Mouse (Mus musculus): ENCODE results near the gene Atp5c1. TPM values are rescaled to one million over a fixed set of nuclear protein-coding genes. Genes with fewer than 3 reads are reported as not detected.
A peak's percentile ranks its signal among the peaks of the same experiment; 100 is the strongest.

Atp5c1 gene
- total RNA-seq, 1 experiment from 2014 or later, result 196 TPM

DNA sequence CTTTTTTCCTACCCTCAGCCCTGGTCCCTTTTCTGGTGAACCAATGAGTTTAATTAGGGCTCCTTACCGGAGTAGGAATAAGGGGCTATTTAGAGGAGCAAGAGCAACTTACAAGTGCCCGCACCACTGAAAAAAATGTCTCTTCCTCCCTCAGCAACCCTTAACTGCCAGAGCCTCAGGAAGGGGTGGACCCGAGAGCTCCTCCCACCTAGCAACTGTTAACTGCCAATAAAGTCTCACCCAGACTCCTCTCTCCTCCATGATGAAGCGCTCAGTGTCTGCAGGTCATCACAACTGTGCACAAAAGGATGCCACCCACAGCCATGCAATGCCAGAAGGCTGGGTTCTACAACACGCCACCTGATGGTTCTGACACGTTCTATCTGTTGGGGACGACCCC lies 8.6 kb downstream of the Atp5c1 start:
- ATAC-seq (ENCODE audit: extremely low read depth, insufficient number of reproducible peaks, low FRiP score, poor library complexity, severe bottlenecking), result no peak

DNA sequence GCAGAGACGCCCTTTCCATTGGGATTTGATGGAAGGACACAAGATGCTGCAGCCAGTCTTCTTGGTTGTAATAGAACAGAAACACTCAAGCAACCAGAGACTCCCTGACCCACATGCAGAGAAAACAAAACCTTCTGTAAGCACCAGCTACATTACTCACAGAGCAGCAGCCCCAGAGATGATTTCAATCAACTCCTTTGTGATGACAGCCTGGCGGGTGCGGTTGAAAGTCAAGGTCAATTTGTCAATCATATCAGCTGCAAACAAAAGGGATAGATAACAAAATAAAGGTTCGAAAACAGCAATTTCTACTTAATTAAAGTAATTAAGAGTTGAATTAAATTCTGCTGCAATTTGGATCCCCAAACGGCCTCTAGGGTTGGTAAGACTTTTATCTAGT lies 21.5 kb downstream of the Atp5c1 start:
- ATAC-seq (ENCODE audit: extremely low read depth, insufficient number of reproducible peaks, low FRiP score, poor library complexity, severe bottlenecking), result no peak

DNA sequence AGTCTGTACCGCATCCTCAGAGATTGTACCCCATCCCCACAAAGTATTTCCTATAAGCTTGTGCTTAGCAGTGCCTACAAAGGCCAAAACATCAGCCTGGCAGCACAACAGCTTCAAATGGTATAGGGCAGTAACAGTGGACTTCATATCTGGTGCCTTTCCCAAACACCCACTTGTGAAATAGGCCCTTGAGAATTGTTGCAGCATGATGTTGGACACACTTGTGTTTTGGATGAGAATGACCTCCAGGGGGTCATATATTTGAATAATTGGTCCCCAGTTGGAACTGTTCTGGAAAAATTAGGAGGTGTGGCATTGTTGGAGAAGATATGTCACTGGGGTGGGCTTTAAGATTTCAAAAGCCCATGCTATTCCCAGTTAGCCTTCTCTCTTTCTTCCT lies 28.3 kb downstream of the Atp5c1 start:
- ATAC-seq (ENCODE audit: extremely low read depth, insufficient number of reproducible peaks, low FRiP score, poor library complexity, severe bottlenecking), result no peak

DNA sequence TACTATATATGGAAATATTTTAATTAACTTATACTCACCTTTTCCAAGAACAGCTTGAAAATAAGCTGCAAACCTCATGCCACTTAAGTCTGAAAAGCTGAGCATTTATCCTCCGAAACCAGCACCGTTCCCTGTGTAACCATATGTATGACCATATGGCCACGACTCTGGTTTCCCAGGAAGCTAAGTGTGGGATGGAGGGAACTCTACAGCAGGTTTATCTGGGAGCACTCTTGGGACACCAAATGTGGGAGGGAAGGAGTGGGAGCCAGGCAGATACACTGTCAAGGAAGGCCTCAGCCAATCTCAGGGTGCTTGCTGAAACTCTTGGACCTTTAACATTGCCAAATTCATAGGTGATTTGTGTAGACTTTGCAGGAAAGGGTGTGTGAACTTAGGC lies 29.4 kb downstream of the Atp5c1 start:
- ATAC-seq (ENCODE audit: extremely low read depth, insufficient number of reproducible peaks, low FRiP score, poor library complexity, severe bottlenecking), result no peak

DNA sequence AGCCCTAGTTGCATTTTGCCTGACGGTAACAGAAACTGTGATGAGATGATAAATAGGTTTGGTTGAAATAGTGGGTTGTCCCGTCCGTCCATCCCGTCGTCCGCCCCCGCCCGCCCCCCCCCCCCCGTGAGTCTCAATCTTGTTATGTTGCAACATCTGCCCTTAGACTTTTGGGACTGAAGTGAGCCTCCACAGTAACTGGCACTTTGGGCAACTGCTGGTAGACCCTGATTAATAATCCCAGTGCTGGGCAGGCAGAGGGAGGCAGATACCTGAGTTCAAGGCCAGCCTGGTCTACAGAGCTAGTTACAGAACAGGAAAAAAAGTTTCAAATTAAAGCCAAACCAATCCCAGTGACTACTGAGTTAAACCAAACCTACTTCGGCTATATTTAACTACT lies 30.9 kb downstream of the Atp5c1 start:
- no peak for ATAC-seq (ENCODE audit: extremely low read depth, insufficient number of reproducible peaks, low FRiP score, poor library complexity, severe bottlenecking)

DNA sequence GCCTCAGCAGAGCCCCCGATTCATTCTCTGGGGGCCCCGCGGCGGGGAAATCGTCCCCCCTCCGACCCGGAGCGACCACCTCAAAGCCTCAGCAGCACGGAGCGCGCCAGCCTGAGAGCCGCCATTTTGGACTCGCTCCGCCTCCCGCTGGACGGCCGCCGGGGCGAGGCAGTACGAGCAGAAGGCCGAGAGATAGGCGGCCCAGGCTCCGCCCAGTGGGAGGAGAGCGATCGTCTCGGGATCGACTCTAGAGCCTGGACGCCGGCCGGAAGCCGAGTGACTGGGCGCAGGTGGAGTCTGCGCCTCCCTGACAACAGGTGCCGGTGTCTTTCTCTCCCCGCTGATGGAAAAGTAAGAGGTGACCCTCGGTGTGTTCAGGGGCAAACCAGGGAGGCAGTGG lies 31.8 kb downstream of the Atp5c1 start, which contains the start of gene Taf3:
TSS of gene Taf3 (minus strand) at position 136 of the 400 bp plus-strand sequence.
- peak; percentile 99 for ATAC-seq (ENCODE audit: extremely low read depth, insufficient number of reproducible peaks, low FRiP score, poor library complexity, severe bottlenecking)

DNA sequence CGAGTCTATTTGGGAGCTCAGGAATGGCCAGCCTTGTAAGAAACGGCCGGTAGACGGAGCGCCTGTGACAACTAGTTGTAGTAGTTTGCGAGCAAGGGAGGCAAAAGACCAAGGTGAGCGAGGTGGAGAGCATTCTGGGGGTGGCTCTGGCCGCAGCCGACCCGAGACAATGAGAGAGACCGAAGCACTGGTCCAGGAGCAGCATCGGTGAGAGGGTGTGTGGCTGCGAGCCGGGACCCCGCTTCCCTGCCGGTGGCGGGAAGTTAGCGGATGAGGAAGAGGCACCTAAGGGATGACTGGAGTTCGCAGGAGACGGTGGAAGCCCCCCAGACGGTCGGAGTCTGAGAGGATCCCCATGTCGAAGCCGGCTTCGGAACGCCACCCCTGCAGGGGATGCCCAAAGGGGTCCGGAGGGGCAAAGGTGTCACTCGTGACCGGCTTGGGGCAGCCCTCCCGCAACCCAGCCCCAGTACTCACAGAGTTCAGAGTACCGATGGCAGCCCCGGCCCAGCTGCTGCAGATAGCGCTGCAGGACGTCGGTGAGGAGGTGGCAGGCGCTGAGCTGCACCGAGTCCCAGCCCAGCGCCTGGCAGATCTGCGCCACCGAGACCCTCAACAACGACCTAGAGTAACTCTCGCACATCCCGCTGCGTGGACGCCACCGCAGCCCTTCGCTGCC lies 32.4 kb downstream of the Atp5c1 start:
- no peak for ATAC-seq (ENCODE audit: extremely low read depth, insufficient number of reproducible peaks, low FRiP score, poor library complexity, severe bottlenecking)

DNA sequence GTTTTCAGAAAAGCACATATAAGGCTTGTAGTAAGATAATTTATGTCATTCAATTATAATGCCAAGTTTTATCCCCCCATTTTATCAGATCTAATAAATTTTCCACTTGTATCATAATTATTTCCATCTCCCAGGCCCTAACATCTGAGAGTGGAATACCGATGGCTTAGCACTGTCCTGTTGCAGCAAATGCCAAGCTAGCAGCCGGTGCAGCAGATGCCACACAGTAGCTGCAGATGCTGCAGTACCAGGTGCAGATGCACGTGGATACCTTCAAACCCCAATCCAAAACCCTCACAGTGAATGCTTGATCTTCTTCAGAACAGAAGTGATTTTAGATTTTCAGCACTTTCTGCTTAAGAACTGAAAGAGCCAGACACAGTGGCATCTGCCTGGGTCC lies 45.3 kb downstream of the Atp5c1 start:
- no peak for ATAC-seq (ENCODE audit: extremely low read depth, insufficient number of reproducible peaks, low FRiP score, poor library complexity, severe bottlenecking)

DNA sequence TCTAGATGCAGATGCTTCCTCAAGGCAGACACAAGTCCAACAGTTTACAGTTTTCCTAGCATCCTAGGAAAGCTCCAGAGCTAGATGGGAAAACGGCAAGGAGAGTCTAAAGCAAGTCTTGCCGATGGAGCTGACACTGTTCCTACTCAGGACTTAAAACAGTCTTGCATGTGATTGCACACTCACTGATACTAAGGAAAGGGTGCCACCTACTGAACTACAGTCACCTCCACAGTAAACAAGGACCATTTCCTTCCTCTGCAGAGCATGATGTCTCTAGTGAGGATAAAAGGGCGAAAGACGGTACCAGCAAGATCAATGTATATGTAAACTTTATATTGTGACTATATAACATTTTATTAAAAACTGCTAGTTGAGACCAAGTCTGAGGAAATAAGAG lies 46.6 kb downstream of the Atp5c1 start:
- no peak for ATAC-seq (ENCODE audit: extremely low read depth, insufficient number of reproducible peaks, low FRiP score, poor library complexity, severe bottlenecking)

DNA sequence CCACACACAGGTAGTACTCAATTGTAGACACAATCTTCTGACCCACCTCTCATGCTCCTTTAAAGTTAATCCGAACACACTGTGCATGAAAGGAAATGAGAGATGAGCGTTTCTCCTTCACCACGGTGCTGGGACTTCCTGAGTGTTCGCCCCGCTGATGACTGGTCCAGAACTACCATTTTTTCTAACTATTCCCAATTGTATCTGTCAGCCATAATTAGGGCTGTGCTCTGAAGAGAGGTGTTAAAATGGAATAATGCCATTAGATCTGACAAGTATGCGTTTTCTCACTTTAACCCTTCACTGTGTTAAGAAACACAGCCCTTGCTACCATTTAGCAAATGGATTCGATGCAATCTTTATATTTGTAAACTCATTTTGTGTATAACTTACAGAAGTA lies 50.6 kb downstream of the Atp5c1 start:
- ATAC-seq (ENCODE audit: extremely low read depth, insufficient number of reproducible peaks, low FRiP score, poor library complexity, severe bottlenecking), result no peak

DNA sequence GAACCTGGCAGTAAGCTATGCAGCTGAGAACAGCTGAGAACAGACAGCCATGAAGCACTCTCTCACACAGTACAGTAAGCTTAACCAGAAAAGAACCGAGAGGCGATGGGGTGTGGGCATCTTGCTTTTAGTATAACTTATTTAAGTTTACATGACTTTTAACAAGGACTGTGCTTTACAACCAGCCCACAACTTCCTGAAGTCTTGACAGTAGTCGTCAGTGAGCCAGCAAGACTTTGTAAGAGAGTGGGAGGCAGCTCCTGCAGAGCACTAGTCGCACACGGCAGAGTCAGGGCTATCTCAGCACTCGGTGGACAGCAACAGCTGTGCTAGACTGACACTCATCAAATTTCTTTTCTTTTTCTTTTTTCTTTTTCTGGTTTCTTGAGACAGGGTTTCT lies 56.0 kb downstream of the Atp5c1 start:
- ATAC-seq (ENCODE audit: extremely low read depth, insufficient number of reproducible peaks, low FRiP score, poor library complexity, severe bottlenecking), result no peak

DNA sequence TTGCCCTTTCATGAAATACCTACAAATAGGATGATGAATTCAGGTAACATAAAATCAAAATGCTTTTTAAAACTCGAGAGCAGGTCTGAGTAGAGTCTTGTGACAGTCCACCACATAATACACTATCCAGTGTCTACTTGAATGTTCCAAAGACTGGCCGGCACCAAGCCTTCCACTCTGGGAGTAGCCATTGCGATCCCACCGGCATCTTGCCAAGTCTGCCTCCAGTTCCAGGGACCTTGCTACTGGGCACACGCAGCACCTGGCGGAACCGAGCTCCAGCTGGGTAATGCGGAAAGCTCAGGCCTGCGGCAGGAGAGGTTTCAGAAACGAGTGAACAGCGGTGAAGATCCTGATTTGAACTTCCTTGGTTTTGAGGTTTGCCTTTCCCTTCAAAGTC lies 59.0 kb downstream of the Atp5c1 start:
- ATAC-seq (ENCODE audit: extremely low read depth, insufficient number of reproducible peaks, low FRiP score, poor library complexity, severe bottlenecking), result no peak

DNA sequence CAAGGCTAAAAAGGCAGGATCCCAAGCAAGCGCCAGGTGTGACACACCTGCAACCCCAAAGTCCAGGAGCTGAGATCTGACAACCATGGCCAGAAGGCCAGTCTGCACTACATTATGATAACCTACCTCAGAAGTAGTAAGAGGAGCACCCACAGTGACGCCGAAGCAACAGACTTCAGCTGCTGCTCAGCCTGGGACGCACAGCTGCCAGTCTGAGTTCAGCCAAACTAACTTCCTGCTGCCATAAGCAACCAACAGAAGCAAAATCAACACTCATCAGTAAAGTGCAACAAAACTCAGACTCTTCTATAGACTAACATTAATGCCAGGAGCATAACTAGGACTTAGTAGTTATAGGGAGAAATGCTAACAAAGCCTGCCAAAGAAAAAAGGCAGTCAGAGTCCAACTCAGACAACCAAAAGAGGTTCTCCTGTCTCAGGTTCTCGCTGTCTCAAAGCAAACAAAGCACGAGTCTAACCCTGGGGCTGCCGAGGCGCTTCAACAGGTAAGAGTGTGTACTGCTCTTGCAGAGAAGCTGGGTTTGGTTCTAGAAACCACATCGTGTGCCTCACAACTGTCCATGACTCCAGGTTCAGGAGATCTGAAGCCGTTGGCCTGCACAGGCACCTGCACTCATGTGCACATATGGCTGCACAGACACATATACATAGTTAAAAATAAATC lies 65.2 kb downstream of the Atp5c1 start:
- no peak for ATAC-seq (ENCODE audit: extremely low read depth, insufficient number of reproducible peaks, low FRiP score, poor library complexity, severe bottlenecking)

DNA sequence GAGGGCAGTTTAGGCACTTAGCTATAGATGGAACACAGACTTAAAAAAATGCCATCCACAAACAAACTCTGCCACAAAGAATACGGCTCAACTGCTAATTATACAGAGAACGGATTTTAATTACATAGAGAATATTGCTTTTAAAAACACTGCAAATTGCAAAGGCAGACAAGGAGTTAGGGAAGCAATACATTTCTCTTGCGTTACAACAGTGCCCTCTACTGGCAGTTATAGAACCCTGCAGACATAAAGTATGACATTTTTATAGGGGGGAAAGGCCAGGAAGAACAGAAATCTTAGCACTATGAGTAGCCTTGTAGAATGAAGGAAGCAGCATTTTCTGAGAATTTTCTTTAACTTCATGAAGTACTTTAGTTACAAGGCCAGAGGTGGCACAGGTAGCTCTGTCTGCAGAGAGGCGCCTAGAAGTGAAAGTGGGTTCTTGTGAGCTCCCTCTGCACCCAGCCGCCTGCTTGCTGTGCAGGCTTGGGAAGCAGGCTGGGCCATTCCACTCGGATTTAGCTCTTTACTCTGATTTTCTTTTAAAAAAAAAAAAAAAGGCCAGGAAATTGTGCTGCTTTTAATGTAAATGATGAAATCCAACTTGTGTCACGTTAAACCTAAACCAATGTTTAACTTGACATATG lies 69.9 kb downstream of the Atp5c1 start:
- peak; percentile 73 for ATAC-seq (ENCODE audit: extremely low read depth, insufficient number of reproducible peaks, low FRiP score, poor library complexity, severe bottlenecking)

DNA sequence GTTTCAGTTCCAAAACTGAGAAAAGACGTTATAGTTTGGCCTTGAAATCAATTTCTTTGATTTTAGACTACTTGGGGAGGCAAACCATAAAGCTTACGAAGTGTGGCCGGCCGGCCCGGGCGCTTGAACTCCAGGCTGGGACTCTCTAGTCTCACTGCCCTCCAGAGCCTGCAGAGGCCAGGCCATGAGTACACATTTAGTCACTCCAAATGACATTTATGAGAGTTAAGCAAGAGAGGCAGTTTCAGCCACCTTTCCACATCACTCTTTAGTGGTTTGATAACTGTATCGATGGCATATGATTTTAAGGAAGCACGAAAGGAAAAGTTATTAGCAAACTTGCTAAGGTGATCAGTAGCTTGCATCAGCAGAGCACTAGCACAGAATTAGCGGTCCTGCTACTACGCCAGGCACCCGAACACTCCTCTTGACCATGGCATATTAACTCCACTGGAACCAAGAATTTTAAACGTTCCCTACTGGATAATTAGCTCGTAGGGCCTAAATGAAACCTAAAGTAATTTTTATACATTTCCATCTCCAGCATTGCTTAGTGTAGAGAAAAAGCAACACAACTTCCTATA lies 70.5 kb downstream of the Atp5c1 start:
- no peak for ATAC-seq (ENCODE audit: extremely low read depth, insufficient number of reproducible peaks, low FRiP score, poor library complexity, severe bottlenecking)

DNA sequence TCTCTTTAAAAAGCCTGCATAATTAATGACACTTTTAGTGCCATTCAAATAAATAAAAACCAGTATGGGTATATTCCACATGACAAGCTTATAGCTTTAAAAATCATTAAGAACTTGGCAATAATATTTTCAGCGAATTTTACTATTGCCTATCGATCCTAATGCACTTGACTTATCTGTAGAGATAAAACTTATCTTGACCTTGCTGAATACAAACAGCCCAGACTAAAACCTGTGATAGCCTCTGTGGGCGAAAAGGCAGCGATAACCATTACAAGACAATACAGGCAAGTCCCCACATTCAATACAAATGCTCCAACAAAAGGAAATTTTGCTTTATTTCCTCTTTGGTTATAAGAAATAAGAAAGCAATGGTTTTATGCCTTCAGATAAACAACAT lies 71.7 kb downstream of the Atp5c1 start:
- no peak for ATAC-seq (ENCODE audit: extremely low read depth, insufficient number of reproducible peaks, low FRiP score, poor library complexity, severe bottlenecking)
